Mouse (Mus musculus) gastrocnemius, postnatal 10 days (tissue): ENCODE measurements around the gene Dapp1. TPM values are rescaled to one million over a fixed set of nuclear protein-coding genes. Genes with fewer than 3 reads are reported as not detected.
A peak's percentile ranks its signal among the peaks of the same experiment; 100 is the strongest.
"Not testable (repeated sequence)": the region's sequence is repeated elsewhere in the genome, so short reads cannot be mapped to it uniquely, and the experiment has no call there.

Experiments
- DNase-seq: peaks from one replicate; pipeline ENCODE4 v3.0.0; 2021; ENCODE audit warnings: mixed read lengths
- total RNA-seq, 2 experiments: library from RNA; stranded (reverse); gene quantifications; 2 replicates each; pipeline ENCODE4 v1.2.3; 2021

Dapp1 gene
- total RNA-seq, 2 experiments from 2014 or later, result 0.89 to 2.0 TPM

- no peak for DNase-seq
Measured at GRCm38 (mm10) chr3:137918932-137919311, 62.4 kb downstream of the Dapp1 start.

DNA sequence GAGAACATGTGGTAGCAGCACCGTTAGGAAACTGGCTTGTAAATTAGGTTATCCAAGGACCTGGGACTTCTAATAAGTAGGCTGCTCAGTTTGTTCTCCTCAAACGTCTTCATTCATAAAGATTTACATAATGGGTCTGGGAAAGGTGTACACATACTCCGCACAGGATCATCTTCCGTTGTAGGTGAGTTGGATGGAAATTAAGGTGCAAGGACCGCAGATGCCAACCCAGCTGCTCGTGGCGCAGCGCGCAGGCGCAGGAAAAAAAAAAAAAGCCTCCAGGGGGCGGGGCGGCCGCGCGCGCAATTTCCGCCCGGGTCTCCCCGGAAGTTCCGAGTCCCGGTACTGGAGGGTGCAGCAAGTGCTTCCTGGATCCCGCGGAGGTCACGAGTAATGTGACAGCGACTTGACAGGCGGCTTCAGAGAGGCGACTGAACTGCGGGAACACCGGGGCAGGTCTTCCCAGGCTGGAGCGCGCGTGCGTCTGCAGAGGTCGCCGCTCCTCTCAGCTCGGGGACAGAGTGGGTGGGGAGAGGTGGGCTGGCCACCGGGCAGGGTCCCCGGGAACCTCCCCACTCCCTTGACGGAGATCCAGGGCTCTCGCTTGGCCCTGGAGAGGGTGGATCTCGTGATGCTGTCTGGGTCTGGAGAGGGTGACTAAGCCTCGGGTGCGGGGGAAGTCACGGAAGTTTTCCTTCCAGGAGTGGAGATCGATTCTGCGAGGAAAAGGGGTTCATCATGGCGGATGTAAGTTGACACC, 63.0 kb downstream of the Dapp1 start, which contains the start of gene Lamtor3:
Lamtor3 (plus strand) TSS at position 335 of the 760 bp plus-strand sequence.
- DNase-seq, result peak; percentile 89

DNA sequence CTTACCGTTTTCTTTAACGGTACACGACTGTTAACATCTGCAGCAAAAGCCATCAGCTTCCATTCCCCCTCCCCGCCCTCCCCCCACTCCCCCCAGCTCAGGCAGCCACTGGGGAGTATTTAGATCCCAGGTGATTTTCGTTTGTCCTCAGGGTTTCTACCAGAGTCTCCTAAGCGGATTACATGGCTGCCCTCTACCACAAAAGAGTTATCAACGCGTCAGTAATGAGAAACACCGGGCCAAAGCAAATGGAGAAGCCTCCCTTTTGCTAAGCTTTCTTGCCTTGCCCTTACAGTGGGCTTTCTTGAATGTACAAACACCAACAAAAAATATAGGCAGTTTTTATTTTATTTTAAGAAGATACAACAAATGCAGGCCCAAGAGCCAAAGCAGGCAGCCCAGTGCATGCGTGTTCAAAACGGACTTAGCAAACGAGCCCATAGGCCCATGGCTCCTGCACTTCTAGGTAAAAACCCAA, 63.6 kb downstream of the Dapp1 start:
- no peak for DNase-seq

DNA sequence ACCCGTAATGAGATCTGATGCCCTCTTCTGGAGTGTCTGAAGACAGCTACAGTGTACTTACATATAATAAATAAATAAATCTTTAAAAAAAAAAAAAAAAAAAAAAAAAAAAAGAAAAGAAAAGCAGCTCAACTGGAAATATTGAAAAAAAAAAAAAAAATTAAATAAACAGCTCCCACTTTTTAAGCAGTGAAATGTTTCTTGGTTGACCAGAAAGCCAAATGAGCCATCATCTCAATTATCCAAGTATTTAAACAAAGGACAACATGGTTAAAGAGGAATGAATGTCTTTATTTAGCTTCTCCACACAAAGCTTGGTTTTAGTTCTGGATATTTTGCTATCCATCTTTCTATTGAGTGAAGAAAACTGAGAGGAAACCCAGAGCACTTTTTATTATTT, 66.8 kb downstream of the Dapp1 start:
- not testable (repeated sequence) for DNase-seq

DNA sequence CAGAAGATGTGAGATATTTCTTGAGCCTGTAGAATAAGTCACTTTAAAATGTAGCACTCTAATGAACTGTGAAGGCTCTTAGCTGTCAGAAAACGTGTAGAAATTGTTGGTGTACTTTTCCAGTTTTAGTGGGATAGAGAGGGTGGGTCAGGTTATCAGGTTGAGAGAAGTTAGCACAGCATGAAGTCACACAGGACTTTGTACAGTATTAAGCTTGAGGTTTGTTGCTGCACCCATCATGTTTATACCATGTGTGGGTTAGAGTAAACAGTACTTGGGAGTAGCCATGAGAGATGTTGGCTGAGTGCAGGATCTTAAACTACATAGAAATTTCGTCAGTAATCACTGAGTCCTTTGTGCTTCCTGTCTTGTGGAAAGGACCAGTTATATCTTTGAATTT, 68.3 kb downstream of the Dapp1 start:
- DNase-seq, result no peak

- no peak for DNase-seq
Measured at GRCm38 (mm10) chr3:137900149-137900548, 81.2 kb downstream of the Dapp1 start.

DNA sequence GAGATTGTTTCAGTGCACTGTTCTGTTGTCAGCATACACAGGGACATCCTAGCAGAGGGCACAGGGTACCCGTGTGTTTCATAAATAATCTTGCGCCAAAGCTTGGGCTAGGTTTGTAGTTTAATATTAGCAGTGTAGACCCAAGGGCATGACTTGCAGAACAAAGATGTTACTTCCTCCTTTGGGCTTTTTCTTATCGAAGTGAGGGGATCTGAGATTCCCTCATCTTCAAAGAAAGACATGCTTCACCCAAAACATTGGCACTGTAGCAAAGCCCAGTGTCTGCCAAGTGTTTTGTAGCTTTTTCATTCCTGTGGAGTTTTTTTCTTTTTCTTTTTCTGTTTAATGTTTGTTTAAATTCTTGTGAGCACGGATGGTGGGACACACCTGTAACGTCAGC, 83.7 kb downstream of the Dapp1 start:
- no peak for DNase-seq

- no peak for DNase-seq
Measured at GRCm38 (mm10) chr3:137896867-137897266, 84.5 kb downstream of the Dapp1 start.

GRCm38 (mm10) chr3:137896386-137896785, 85.0 kb downstream of the Dapp1 start:
- no peak for DNase-seq

GRCm38 (mm10) chr3:137895196-137895595, 86.1 kb downstream of the Dapp1 start:
- DNase-seq, result no peak

DNA sequence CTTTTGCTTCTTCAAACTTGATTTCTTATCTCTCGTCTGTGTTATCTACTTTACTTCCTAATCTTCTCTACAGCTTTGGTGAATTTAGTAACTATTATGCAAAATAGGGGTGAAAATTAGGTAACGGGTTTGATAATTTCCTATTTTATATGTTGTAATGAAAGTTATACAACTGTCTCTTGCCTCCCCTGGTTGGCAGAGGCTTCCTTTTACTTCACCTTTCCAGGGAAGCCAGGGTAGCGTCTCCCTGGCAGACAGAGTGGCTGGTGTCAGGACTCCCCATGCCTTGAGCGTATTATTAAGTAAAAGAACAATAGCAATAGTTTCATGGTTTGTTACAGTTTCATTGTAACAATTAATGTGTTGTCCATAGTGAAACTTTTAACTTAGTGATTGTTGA, 87.6 kb downstream of the Dapp1 start:
- DNase-seq, result no peak

GRCm38 (mm10) chr3:137892118-137892517, 89.2 kb downstream of the Dapp1 start:
- no peak for DNase-seq

DNA sequence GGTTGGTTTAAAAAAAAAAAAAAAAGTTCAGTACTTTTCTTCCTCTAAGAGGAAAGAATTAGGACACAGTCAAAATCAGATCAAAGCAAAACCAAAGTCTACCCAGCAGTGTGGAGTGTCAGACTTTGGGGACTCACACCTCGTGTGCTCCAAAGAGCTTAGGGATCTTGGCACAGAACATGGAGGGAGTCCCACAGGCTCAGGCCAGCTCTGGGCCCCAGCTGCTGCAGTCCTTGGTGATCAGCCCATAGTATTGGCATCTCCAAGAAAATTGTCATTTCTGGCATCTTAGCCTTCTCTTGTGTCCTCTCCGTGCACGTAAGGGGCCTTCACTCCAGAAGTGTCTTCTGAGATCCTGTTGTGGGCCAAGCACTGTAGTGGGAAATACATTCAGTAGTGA, 90.3 kb downstream of the Dapp1 start:
- no peak for DNase-seq

DNA sequence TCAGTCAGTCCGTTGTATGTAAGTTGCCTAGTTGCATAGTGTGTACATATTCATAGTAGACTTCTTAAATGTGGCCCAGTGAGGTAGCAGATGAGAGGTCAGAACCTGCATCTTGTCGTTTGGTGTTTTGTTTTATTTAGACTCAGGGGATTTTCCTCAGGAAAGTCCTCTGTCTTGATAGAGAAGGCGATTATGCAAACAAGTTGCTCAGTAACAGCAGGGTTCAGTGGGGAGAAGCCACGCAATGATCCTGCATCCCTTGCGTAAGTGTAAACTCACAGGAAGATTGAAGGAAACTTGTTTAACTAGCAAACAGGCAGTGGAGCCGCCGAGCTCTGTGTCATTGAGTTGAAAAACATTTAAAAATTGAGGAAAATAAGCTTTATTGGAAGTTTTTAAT, 93.4 kb downstream of the Dapp1 start:
- no peak for DNase-seq

GRCm38 (mm10) chr3:137881093-137881492, 100.3 kb downstream of the Dapp1 start:
- DNase-seq, result no peak

Other genes starting within 250 kb of the Dapp1 start
- gene H2afz, start 117.1 kb downstream of the Dapp1 start, total RNA-seq, result 100 to 1,000 TPM; 136 to 144 TPM
- gene Dnajb14, start 113.9 kb downstream of the Dapp1 start, total RNA-seq, result 10 to 100 TPM in 1 of 2 experiments, 1 to 10 TPM in 1; 8.6 to 11.6 TPM
- gene Lamtor3, start 63.0 kb downstream of the Dapp1 start, total RNA-seq, result 10 to 100 TPM; 56.8 to 58.3 TPM
- 100 to 1,000 TPM; 191 to 209 TPM for gene 1110002E22Rik, start 83.5 kb upstream of the Dapp1 start, total RNA-seq
- gene Gm5105, start 85.8 kb upstream of the Dapp1 start, total RNA-seq, result 1 to 10 TPM; 2.0 to 2.5 TPM
- 1 to 10 TPM; 4.2 to 4.5 TPM for gene Trmt10a, start 161.9 kb upstream of the Dapp1 start, total RNA-seq
- gene Mttp, start 163.4 kb upstream of the Dapp1 start, total RNA-seq, result 1 to 10 TPM; 3.6 to 3.7 TPM
- not detected for gene 4930579F01Rik, start 212.3 kb upstream of the Dapp1 start, total RNA-seq
- gene Adh7, start 236.2 kb upstream of the Dapp1 start, total RNA-seq, result under 1 TPM; 0.20 to 0.28 TPM